Mouse (Mus musculus): Measurements from ENCODE around the gene Mctp2.

DNA sequence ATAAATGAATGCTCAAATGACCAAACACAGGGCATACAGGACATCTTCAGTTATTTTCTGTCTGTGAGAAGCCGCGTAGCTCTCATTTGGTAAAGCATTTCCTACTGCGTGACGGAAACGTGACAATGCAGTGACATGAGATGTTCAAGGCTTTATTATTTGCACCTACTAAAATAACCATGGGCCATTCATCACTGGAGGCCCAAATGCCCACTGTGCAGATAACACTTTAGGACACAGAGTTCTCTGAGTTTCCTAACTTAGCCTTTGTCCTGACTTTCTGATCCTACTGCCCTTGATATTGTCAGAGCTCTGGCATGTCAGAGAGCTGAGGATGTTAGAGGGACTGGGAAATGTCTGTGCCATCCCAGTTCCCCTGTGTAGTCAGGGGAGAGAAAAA is 97.1 kb downstream of the Mctp2 start:
- TF ChIP-seq POLR2A (IDR thresholded peaks at IDR 0.05; ENCODE audit: control insufficient read depth, extremely low read depth, insufficient read depth, low read length, poor library complexity) (no peak), CTCF (IDR thresholded peaks at IDR 0.05; ENCODE audit: borderline replicate concordance, control insufficient read depth, extremely low read depth, insufficient read depth, low read length, poor library complexity) (no peak)
